Mouse (Mus musculus) lung, embryonic 14.5 days (tissue): Measurements from ENCODE around the gene Kansl1. TPM values are rescaled to one million over a fixed set of nuclear protein-coding genes. Genes with fewer than 3 reads are reported as not detected.

ENCODE experiments used
- ATAC-seq: fragments of 200-750 bp; cut with Nextera tagmentation; 2 replicates; pipeline ENCODE4 v1.8.0; 2017; ENCODE audit warnings: mild to moderate bottlenecking, moderate TSS enrichment, moderate library complexity; ENCODE audit not compliant: insufficient read depth
- DNase-seq: peaks from one replicate; pipeline ENCODE4 v3.0.0-alpha.2; 2015
- H3K27ac ChIP-seq: fragments of 300-500 bp; sonication (generic); 2 replicates; pipeline ENCODE4 v1.5.1; 2014; ENCODE audit warnings: low read depth, mild to moderate bottlenecking, moderate library complexity
- H3K27me3 ChIP-seq: fragments of 300-500 bp; sonication (generic); 2 replicates; pipeline ENCODE4 v1.6.1; 2014; ENCODE audit warnings: low read length, control low read depth; ENCODE audit not compliant: insufficient read depth
- H3K36me3 ChIP-seq: fragments of 300-500 bp; sonication (generic); 2 replicates; pipeline ENCODE4 v1.6.1; 2014; ENCODE audit warnings: control low read depth; ENCODE audit not compliant: insufficient read depth
- H3K4me1 ChIP-seq: fragments of 300-500 bp; sonication (generic); 2 replicates; pipeline ENCODE4 v1.6.1; 2014; ENCODE audit warnings: antibody characterized with exemption, control low read depth; ENCODE audit not compliant: insufficient read depth
- H3K4me2 ChIP-seq: fragments of 300-500 bp; sonication (generic); 2 replicates; pipeline ENCODE4 v1.6.1; 2014; ENCODE audit warnings: mild to moderate bottlenecking
- H3K4me3 ChIP-seq: fragments of 300-500 bp; sonication (generic); 2 replicates; pipeline ENCODE4 v1.5.1; 2014; ENCODE audit warnings: low read depth, low read length
- H3K9ac ChIP-seq: fragments of 300-500 bp; sonication (generic); 2 replicates; pipeline ENCODE4 v1.6.1; 2014
- H3K9me3 ChIP-seq: fragments of 300-500 bp; sonication (generic); 2 replicates; pipeline ENCODE4 v1.6.1; 2016; ENCODE audit warnings: low read depth, low read length, control low read depth
- CTCF ChIP-seq: IDR thresholded peaks from 2 replicates; pipeline ENCODE4 v1.5.1; 2016; ENCODE audit warnings: antibody characterized with exemption, low read depth
- WGBS: fragments of 180-500 bp; shearing (Covaris S2); extraction: QIAGEN DNeasy Blood & Tissue Kit; methylation state at CpG from one replicate; pipeline ENCODE4 v1.1.7; 2014; 5-methylcytosine and 5-hydroxymethylcytosine counted together
- polyA plus RNA-seq: library from polyadenylated mRNA; unstranded; fragments of >200 nt; fragmentation: Nextera tagmentation; extraction: Ambion mirVana; gene quantifications from 2 replicates; pipeline ENCODE4 v1.2.1, GENCODE M21; 2014

The Kansl1 gene
- polyA plus RNA-seq, 1 experiment from 2014 or later, result 28.1 TPM

DNA sequence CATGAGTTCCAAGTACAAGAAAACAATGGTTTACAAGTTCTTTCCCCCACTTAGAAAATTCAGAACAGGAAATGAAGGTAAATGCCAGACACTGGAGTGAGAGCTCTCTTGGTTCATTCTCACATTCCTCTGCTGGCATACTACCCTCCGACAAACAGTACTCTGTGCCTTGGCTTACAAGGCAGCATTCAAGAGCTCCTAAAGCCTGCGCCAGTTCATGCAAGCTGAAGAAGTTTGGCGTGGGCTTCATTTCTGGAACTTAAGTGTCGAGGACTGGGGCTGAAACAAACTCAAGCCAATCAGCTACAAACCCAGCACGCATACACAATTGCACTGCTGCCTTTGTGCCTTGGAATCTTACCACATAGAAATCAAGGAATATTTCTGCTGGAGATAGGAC is 136.6 kb downstream of the Kansl1 start:
- H3K36me3 ChIP-seq, result peaks cover 50% of the 10 kb centered on the region

DNA sequence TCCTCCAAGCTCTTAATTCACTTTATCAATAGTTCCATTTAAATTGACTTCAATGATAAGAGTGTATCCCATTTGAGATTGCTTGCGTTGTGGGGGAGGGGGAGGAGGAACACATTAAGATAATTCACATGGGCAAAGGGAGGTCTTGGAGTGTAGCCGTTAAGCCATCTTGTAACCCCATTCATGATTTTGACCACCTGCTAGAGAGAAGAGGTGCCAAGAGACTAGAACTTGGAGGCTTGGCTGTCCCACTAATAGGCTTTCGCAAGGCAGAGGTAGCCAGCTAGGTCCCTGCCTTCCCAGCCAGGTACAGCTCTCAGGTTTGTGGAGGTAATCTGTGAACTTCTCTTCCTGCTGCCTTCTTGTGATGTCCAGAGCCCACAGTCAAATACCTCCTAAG is 137.5 kb downstream of the Kansl1 start:
- no peak for TF ChIP-seq CTCF
- H3K27ac ChIP-seq, result no peak overlapping the region
- H3K9ac ChIP-seq, result no peak overlapping the region
- no peak overlapping the region for H3K4me2 ChIP-seq
- no peak for DNase-seq
- no peaks in the 10 kb centered on the region for H3K4me1 ChIP-seq
- H3K36me3 ChIP-seq, result peaks cover 44% of the 10 kb centered on the region
- H3K9me3 ChIP-seq, result no peaks in the 10 kb centered on the region
- WGBS, result 87% methylated on average over 3 of the region's 3 CpGs
- H3K27me3 ChIP-seq, result no peaks in the 10 kb centered on the region
- no peak for ATAC-seq
- H3K4me3 ChIP-seq, result no peak overlapping the region

More for the DNA sequence above, 136.6 kb downstream of the Kansl1 start:
- Histone ChIP-seq H3K9me3 (no peaks in the 10 kb centered on the region), H3K4me3 (no peak overlapping the region), H3K4me1 (no peaks in the 10 kb centered on the region), H3K4me2 (no peak overlapping the region), H3K27me3 (no peaks in the 10 kb centered on the region), H3K9ac (no peak overlapping the region), H3K27ac (no peak overlapping the region)
- DNase-seq (no peak), ATAC-seq (no peak)
- 83% methylated on average over 5 of the region's 5 CpGs for WGBS
- no peak for TF ChIP-seq CTCF

DNA sequence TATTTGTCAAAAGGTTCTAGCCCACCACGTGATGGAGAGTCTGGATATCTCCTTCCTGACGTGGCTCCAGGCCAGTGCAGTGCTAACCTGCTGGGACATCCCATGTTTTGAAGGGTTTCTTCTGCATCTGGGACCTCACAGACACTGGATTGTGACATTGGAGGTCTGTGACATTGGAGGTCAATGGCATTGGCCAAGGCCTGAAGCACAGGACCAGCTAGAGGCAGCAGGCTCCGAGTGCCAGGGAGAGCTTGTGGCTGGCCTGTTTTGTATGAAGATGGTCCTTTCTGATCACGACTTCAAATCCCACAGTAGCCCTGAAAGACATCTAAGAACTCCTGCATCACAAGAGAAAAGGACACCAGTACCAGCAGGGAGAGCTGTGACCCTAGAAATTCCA is 138.5 kb downstream of the Kansl1 start:
- H3K27me3 ChIP-seq, result no peaks in the 10 kb centered on the region
- no peaks in the 10 kb centered on the region for H3K4me1 ChIP-seq
- no peak for ATAC-seq
- no peak for DNase-seq
- H3K36me3 ChIP-seq, result peaks cover 33% of the 10 kb centered on the region
- H3K27ac ChIP-seq, result no peak overlapping the region
- H3K9ac ChIP-seq, result no peak overlapping the region
- TF ChIP-seq CTCF, result no peak
- WGBS, result 73% methylated on average over 4 of the region's 4 CpGs
- H3K4me2 ChIP-seq, result no peak overlapping the region
- no peaks in the 10 kb centered on the region for H3K9me3 ChIP-seq
- no peak overlapping the region for H3K4me3 ChIP-seq

DNA sequence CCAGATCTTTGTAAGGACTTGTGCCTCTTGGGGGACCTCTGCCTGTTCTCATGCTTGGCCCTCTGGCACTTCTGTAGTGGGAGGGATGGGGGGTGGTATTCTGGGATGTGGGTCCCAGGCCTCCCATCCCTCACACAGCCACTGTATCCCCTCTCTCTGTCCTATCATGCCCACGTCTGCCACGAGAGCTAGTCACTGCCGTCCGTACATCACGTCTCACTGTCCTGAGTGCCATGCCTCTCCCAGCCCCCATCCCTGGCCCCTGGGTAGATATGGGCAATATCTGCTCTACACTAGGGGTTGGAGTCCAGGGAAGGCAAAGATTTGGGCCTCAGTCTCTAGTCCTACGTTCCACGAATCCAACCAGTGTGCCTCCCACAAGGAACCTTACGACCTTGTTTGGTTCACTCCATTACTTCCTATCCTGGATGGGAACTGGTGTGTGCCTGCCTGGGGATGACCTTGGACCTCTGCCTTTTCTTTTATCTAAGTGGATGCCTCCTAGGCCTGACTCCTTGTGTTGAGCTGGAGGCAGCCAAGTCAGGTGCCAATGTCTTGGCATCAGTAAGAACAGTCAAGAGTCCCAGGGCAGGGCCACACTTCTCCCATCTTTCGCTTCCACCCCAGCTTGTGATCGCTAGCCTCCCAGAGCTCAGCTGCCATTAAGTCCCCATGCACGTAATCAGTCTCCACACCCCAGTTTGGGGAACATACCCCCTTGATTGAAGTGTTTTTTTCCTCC is 139.3 kb downstream of the Kansl1 start:
- no peak for TF ChIP-seq CTCF
- Histone ChIP-seq H3K9me3 (no peaks in the 10 kb centered on the region), H3K4me1 (no peaks in the 10 kb centered on the region), H3K36me3 (peaks cover 25% of the 10 kb centered on the region), H3K4me2 (no peak overlapping the region), H3K4me3 (no peak overlapping the region), H3K9ac (no peak overlapping the region), H3K27me3 (no peaks in the 10 kb centered on the region), H3K27ac (no peak overlapping the region)
- WGBS, result 81% methylated on average over 11 of the region's 11 CpGs
- DNase-seq (no peak), ATAC-seq (no peak)

DNA sequence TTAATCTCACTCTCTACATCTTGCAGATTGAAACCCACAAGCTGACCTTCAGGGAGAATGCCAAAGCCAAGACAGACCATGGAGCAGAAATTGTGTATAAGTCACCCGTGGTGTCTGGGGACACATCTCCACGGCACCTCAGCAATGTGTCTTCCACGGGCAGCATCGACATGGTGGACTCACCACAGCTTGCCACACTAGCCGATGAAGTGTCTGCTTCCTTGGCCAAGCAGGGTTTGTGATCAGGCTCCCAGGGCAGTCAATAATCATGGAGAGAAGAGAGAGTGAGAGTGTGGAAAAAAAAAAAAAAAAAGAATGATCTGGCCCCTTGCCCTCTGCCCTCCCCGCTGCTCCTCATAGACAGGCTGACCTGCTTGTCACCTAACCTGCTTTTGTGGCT is 140.7 kb downstream of the Kansl1 start:
- no peaks in the 10 kb centered on the region for H3K27me3 ChIP-seq
- no peak for TF ChIP-seq CTCF
- no peak overlapping the region for H3K4me3 ChIP-seq
- no peaks in the 10 kb centered on the region for H3K4me1 ChIP-seq
- no peak overlapping the region for H3K27ac ChIP-seq
- DNase-seq, result no peak
- WGBS, result 74% methylated on average over 6 of the region's 6 CpGs
- H3K9ac ChIP-seq, result no peak overlapping the region
- H3K4me2 ChIP-seq, result no peak overlapping the region
- no peak for ATAC-seq
- peaks cover 14% of the 10 kb centered on the region for H3K36me3 ChIP-seq
- no peaks in the 10 kb centered on the region for H3K9me3 ChIP-seq

DNA sequence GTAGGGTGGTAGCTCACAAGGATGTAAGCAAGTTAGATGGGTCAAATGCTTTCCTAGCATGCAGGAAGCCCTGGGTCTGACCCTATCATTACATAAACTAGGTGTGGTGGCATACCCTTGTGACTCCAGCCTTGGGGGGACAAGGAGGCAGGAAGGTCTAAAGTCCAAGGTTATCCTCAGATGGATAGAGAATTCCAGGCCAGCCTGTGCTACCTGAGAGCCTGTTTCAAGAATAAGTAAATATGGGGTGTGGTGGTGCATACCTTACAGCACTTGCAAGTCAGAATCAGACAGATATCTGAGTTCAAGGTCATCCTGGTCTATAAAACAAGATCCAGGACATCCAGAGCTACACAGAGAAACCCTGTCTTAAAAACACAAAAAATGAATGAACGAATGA is 141.2 kb downstream of the Kansl1 start:
- no peak overlapping the region for H3K4me3 ChIP-seq
- no peaks in the 10 kb centered on the region for H3K4me1 ChIP-seq
- no peak for DNase-seq
- TF ChIP-seq CTCF, result no peak
- H3K9ac ChIP-seq, result no peak overlapping the region
- H3K4me2 ChIP-seq, result no peak overlapping the region
- ATAC-seq, result no peak
- H3K27me3 ChIP-seq, result no peaks in the 10 kb centered on the region
- no peaks in the 10 kb centered on the region for H3K9me3 ChIP-seq
- no peak overlapping the region for H3K27ac ChIP-seq
- H3K36me3 ChIP-seq, result peaks cover 9% of the 10 kb centered on the region
- WGBS, result 97% methylated on average over 1 of the region's 1 CpGs

DNA sequence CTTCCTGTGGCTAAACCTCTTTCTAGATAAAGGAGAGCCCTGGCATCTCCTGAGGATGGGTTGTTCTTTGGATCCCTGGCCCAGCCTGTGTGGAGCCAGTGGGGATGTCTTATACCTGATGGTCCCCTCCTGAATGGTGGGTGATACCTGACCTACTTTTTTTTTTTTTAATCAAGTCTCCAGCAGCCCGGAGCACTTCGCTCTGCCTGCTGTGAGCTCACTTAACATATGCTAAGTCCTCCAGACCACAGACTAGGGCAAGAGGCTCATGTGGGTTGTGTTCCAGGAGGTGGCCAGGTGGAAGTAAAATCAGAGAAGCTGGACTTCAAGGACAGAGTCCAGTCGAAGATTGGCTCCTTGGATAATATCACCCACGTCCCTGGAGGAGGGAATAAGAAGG is 146.5 kb downstream of the Kansl1 start:
- DNase-seq (no peak), ATAC-seq (no peak)
- Histone ChIP-seq H3K9me3 (no peaks in the 10 kb centered on the region), H3K9ac (no peak overlapping the region), H3K27ac (no peak overlapping the region), H3K4me1 (no peaks in the 10 kb centered on the region), H3K4me2 (no peak overlapping the region), H3K27me3 (no peaks in the 10 kb centered on the region), H3K36me3 (no peaks in the 10 kb centered on the region), H3K4me3 (no peak overlapping the region)
- 36% methylated on average over 4 of the region's 4 CpGs for WGBS
- TF ChIP-seq CTCF, result no peak
